12 mouse cellular contexts compared by ENCODE assay signal in genomic region chr4:85842113-85842512, GRCm38 (mm10).
DNase-seq lines count a peak whose midpoint lies in the region; ATAC-seq lines count a peak whose summit lies in the region.
"Had no signal": no experiment of that assay in that cellular context is flagged by ENCODE, and none has a peak within 500 bp of the region (broad histone marks: within the 10 kb centered on the region; RNA-seq: fewer than 3 reads in every experiment).

No protein-coding gene starts in this region.

- H3K27me3 ChIP-seq in kidney, embryonic 14.5 days (ENCODE audit: control insufficient read depth, insufficient read depth, low read length), result no peaks in the 10 kb centered on the region
- H3K27me3 ChIP-seq in neural tube, embryonic 15.5 days (replicated peaks), result no peaks in the 10 kb centered on the region

- WGBS in kidney, embryonic 14.5 days, result 64% methylated on average over 9 of the region's 9 CpGs
- WGBS in neural tube, embryonic 15.5 days, result 38% methylated on average over 9 of the region's 9 CpGs

- no peak for ATAC-seq in kidney, embryonic 14.5 days (ENCODE audit: low FRiP score, low TSS enrichment)
- peak; percentile 50; the same call in 1 of the 2 replicates for ATAC-seq in neural tube, embryonic 15.5 days (ENCODE audit: low FRiP score)
- ATAC-seq: intestine, postnatal 0 days had no signal

- no peaks in the 10 kb centered on the region for H3K9me3 ChIP-seq in kidney, embryonic 14.5 days (ENCODE audit: control insufficient read depth, low read length)
- H3K9me3 ChIP-seq in neural tube, embryonic 15.5 days (replicated peaks), result no peaks in the 10 kb centered on the region
- H3K9me3 ChIP-seq: G1E had no signal

- H3K27ac ChIP-seq in kidney, embryonic 14.5 days (ENCODE audit: low read depth, low read length), result no peak overlapping the region
- no peak overlapping the region for H3K27ac ChIP-seq in neural tube, embryonic 15.5 days (replicated peaks)

- H3K36me3 ChIP-seq in kidney, embryonic 14.5 days (ENCODE audit: control insufficient read depth, insufficient read depth, low read length), result no peaks in the 10 kb centered on the region
- H3K36me3 ChIP-seq in neural tube, embryonic 15.5 days, result no peaks in the 10 kb centered on the region
- H3K36me3 ChIP-seq: G1E had no signal

- DNase-seq in kidney, postnatal 10 days, result peak; percentile 15
- DNase-seq in testis, postnatal 10 days (ENCODE audit: low spot score), result peak; percentile 49
- no peak for DNase-seq in testis, postnatal 14 days (ENCODE audit: low spot score)
- peak; percentile 86 to 91 for DNase-seq in cerebellum, postnatal 25 days
- DNase-seq in embryo, embryonic 10.5 days (ENCODE audit: low spot score), result no peak
- no peak for DNase-seq in urinary bladder, postnatal 25 days (ENCODE audit: low spot score)
- DNase-seq: gastrocnemius, postnatal 14 days had no signal

- no peak overlapping the region for H3K4me2 ChIP-seq in kidney, embryonic 14.5 days (replicated peaks; ENCODE audit: low read depth, low read length)
- no peak overlapping the region for H3K4me2 ChIP-seq in neural tube, embryonic 15.5 days
- H3K4me2 ChIP-seq: liver, embryonic 11.5 days had no signal

- H3K4me3 ChIP-seq in kidney, embryonic 14.5 days (ENCODE audit: low read length), result no peak overlapping the region
- H3K4me3 ChIP-seq in neural tube, embryonic 15.5 days (replicated peaks), result no peak overlapping the region

- H3K4me1 ChIP-seq in kidney, embryonic 14.5 days (ENCODE audit: control insufficient read depth, insufficient read depth, low read length), result peaks cover 3% of the 10 kb centered on the region; the same call in 1 of the 2 replicates
- H3K4me1 ChIP-seq in neural tube, embryonic 15.5 days, result peaks cover 9% of the 10 kb centered on the region

- H3K9ac ChIP-seq in kidney, embryonic 14.5 days (ENCODE audit: low read depth, low read length), result no peak overlapping the region
- H3K9ac ChIP-seq in neural tube, embryonic 15.5 days (replicated peaks), result no peak overlapping the region

Comparison
In these comparisons a context has a peak if more than half of its experiments do, and no peak if none do; other contexts are left out.
1. DNase-seq: peak in kidney, postnatal 10 days (single experiment), testis, postnatal 10 days (single experiment) and cerebellum, postnatal 25 days (2 of 2); none in testis, postnatal 14 days (single experiment), embryo, embryonic 10.5 days (single experiment) and urinary bladder, postnatal 25 days (single experiment).